Mouse (Mus musculus) cortical plate, adult 2 months (tissue): ENCODE measurements around the gene Ppat.

Experiments
- CTCF ChIP-seq: fragments of 200-500 bp; IDR thresholded peaks from 2 replicates; pipeline ENCODE4 v1.5.1; 2011; ENCODE audit warnings: mild to moderate bottlenecking, control low read depth, low read length; ENCODE audit not compliant: insufficient read depth; ENCODE audit errors: extremely low read depth
- POLR2A ChIP-seq: fragments of 200-500 bp; IDR thresholded peaks from 2 replicates; pipeline ENCODE4 v1.6.1; 2011; ENCODE audit warnings: mild to moderate bottlenecking, low read length, control low read depth; ENCODE audit not compliant: insufficient read depth; ENCODE audit errors: extremely low read depth

- TF ChIP-seq POLR2A (no peak), CTCF (no peak)
These were observed 6.3 kb downstream of the Ppat start for GRCm38 (mm10) chr5:76944965-76945677.
